Mouse (Mus musculus): ENCODE measurements around the gene Rab5b.

DNA sequence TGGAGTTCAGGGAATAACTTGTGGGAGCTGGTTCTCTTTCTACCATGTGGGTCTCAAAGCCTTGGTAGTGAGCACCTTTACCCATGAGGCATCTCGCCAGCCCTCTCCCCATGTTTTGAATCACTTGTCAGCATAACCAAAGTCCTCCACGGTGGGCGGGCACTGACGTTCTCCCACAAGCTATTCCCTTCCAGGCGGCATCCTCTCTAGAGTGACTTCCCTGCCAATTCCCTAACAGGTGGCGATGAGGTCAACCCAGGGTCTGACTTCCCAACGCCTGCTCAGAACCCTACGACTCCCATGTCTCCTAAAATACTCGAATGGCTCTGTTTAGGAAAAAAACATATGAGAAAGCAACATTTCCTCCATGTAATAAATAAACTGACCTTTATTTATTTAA, 38.2 kb downstream of the Rab5b start:
- no peak for TF ChIP-seq CTCF (IDR thresholded peaks at IDR 0.05; ENCODE audit: low read depth)
- no peak for TF ChIP-seq EP300 (optimal IDR thresholded peaks at IDR 0.05)

Measured in stomach, postnatal 0 days (tissue).